In genomic region chr14:30318293-30318692, GRCm38 (mm10) we compare ENCODE assay signal across 15 mouse cellular contexts.
DNase-seq lines count a peak whose midpoint lies in the region; ATAC-seq lines count a peak whose summit lies in the region.
"Had no signal": no experiment of that assay in that cellular context is flagged by ENCODE, and none has a peak within 500 bp of the region (broad histone marks: within the 10 kb centered on the region; RNA-seq: fewer than 3 reads in every experiment).

No protein-coding gene starts in this region.

- DNase-seq in frontal cortex, postnatal 10 days (ENCODE audit: low spot score in 2 of 2), result no peak
- peak; percentile 73 to 83 for DNase-seq in right cerebral cortex, adult 2 months (ENCODE audit: low spot score in 2 of 2)
- no peak for DNase-seq in right cerebral cortex, postnatal 4 days
- peak; percentile 33 to 49 for DNase-seq in layer of hippocampus, postnatal 36 days
- no peak for DNase-seq in spleen, adult 18-20 months
- DNase-seq: gastrocnemius, postnatal 10 days; thymus, adult 18-20 months had no signal

- WGBS in midbrain, embryonic 13.5 days, result 93% methylated on average over 12 of the region's 12 CpGs
- 88% methylated on average over 12 of the region's 12 CpGs for WGBS in kidney, embryonic 14.5 days

- no peaks in the 10 kb centered on the region for H3K27me3 ChIP-seq in midbrain, embryonic 13.5 days
- H3K27me3 ChIP-seq in kidney, embryonic 14.5 days (ENCODE audit: control insufficient read depth, insufficient read depth, low read length), result no peaks in the 10 kb centered on the region
- H3K27me3 ChIP-seq: limb, embryonic 15.5 days; neural tube, embryonic 13.5 days had no signal

- H3K9me3 ChIP-seq in midbrain, embryonic 13.5 days, result no peaks in the 10 kb centered on the region
- no peaks in the 10 kb centered on the region for H3K9me3 ChIP-seq in kidney, embryonic 14.5 days (ENCODE audit: control insufficient read depth, low read length)
- H3K9me3 ChIP-seq: limb, embryonic 15.5 days; neural tube, embryonic 13.5 days had no signal

- no peak overlapping the region for H3K9ac ChIP-seq in midbrain, embryonic 13.5 days (replicated peaks)
- no peak overlapping the region for H3K9ac ChIP-seq in kidney, embryonic 14.5 days (ENCODE audit: low read depth, low read length)
- H3K9ac ChIP-seq: hindbrain, embryonic 14.5 days; limb, embryonic 15.5 days; neural tube, embryonic 13.5 days had no signal

- ATAC-seq in frontal cortex, adult (ENCODE audit: low TSS enrichment), result peak; percentile 87
- ATAC-seq in midbrain, embryonic 13.5 days, result no peak
- ATAC-seq in kidney, embryonic 14.5 days (ENCODE audit: low FRiP score, low TSS enrichment), result no peak

- no peak overlapping the region for H3K4me2 ChIP-seq in midbrain, embryonic 13.5 days (replicated peaks)
- H3K4me2 ChIP-seq in kidney, embryonic 14.5 days (replicated peaks; ENCODE audit: low read depth, low read length), result no peak overlapping the region
- H3K4me2 ChIP-seq: hindbrain, embryonic 14.5 days; limb, embryonic 15.5 days; midbrain, embryonic 11.5 days; neural tube, embryonic 13.5 days had no signal

- no peak overlapping the region for H3K4me3 ChIP-seq in midbrain, embryonic 13.5 days (replicated peaks)
- H3K4me3 ChIP-seq in kidney, embryonic 14.5 days (ENCODE audit: low read length), result no peak overlapping the region
- H3K4me3 ChIP-seq: limb, embryonic 15.5 days; neural tube, embryonic 13.5 days had no signal

- H3K4me1 ChIP-seq in midbrain, embryonic 13.5 days (replicated peaks), result no peaks in the 10 kb centered on the region
- H3K4me1 ChIP-seq in kidney, embryonic 14.5 days (ENCODE audit: control insufficient read depth, insufficient read depth, low read length), result no peaks in the 10 kb centered on the region
- H3K4me1 ChIP-seq: neural tube, embryonic 13.5 days had no signal

- H3K36me3 ChIP-seq in midbrain, embryonic 13.5 days, result no peaks in the 10 kb centered on the region
- H3K36me3 ChIP-seq in kidney, embryonic 14.5 days (ENCODE audit: control insufficient read depth, insufficient read depth, low read length), result no peaks in the 10 kb centered on the region
- H3K36me3 ChIP-seq: limb, embryonic 15.5 days; neural tube, embryonic 13.5 days had no signal

- H3K27ac ChIP-seq in midbrain, embryonic 13.5 days, result no peak overlapping the region
- no peak overlapping the region for H3K27ac ChIP-seq in kidney, embryonic 14.5 days (ENCODE audit: low read depth, low read length)
- H3K27ac ChIP-seq: hindbrain, embryonic 14.5 days; kidney, postnatal 0 days; limb, embryonic 15.5 days; neural tube, embryonic 13.5 days had no signal

Comparison
In these comparisons a context has a peak if more than half of its experiments do, and no peak if none do; other contexts are left out.
1. DNase-seq: peak in right cerebral cortex, adult 2 months (2 of 2) and layer of hippocampus, postnatal 36 days (2 of 2); none in frontal cortex, postnatal 10 days (0 of 2), right cerebral cortex, postnatal 4 days (single experiment) and spleen, adult 18-20 months (0 of 2).